Mouse (Mus musculus) layer of hippocampus, adult 18-20 months (tissue): Measurements from ENCODE around the gene Aqp11. TPM values are rescaled to one million over a fixed set of nuclear protein-coding genes. Genes with fewer than 3 reads are reported as not detected.

Experiments used
- DNase-seq, 2 experiments: peaks; one replicate each; pipeline ENCODE4 v3.0.0; 2022; ENCODE audit warnings: low spot score in 2 of 2
- total RNA-seq, 2 experiments: library from RNA; stranded (reverse); gene quantifications; 2 replicates each; pipeline ENCODE4 v1.2.3; 2021

Aqp11 gene
- total RNA-seq, 2 experiments from 2014 or later: 37.2 to 41.8 TPM

- peak; percentile 73 to 90 for DNase-seq
These were observed 9.9 kb upstream of the Aqp11 start for GRCm38 (mm10) chr7:97747787-97748497.

GRCm38 (mm10) chr7:97747176-97747707 is 9.2 kb upstream of the Aqp11 start:
- no peak for DNase-seq

- peak in 1 of 2 experiments; percentile 80 for DNase-seq
These were observed 7.2 kb upstream of the Aqp11 start for GRCm38 (mm10) chr7:97745299-97745698.

- DNase-seq: no peak
These were observed 3.7 kb upstream of the Aqp11 start for GRCm38 (mm10) chr7:97741756-97742291.

GRCm38 (mm10) chr7:97740948-97741347 is 2.9 kb upstream of the Aqp11 start:
- DNase-seq: no peak

- no peak for DNase-seq
These were observed 842 bp downstream of the Aqp11 start for GRCm38 (mm10) chr7:97737256-97737637.

GRCm38 (mm10) chr7:97735886-97736420 is 2.1 kb downstream of the Aqp11 start:
- DNase-seq: no peak

- DNase-seq: no peak
These were observed 3.1 kb downstream of the Aqp11 start for GRCm38 (mm10) chr7:97735021-97735420.

- DNase-seq: no peak
These were observed 4.5 kb downstream of the Aqp11 start for GRCm38 (mm10) chr7:97733606-97734005.

- no peak for DNase-seq
These were observed 7.7 kb downstream of the Aqp11 start for GRCm38 (mm10) chr7:97730427-97730826.

- no peak for DNase-seq
These were observed 9.1 kb downstream of the Aqp11 start for GRCm38 (mm10) chr7:97728666-97729614.

GRCm38 (mm10) chr7:97726778-97727177 is 11.3 kb downstream of the Aqp11 start:
- DNase-seq: no peak

- no peak for DNase-seq
These were observed 12.0 kb downstream of the Aqp11 start for GRCm38 (mm10) chr7:97726080-97726479.

GRCm38 (mm10) chr7:97725401-97725800 is 12.7 kb downstream of the Aqp11 start:
- no peak for DNase-seq

- DNase-seq: no peak
These were observed 14.2 kb downstream of the Aqp11 start for GRCm38 (mm10) chr7:97723646-97724538.

GRCm38 (mm10) chr7:97722278-97722918 is 15.7 kb downstream of the Aqp11 start:
- DNase-seq: peak; percentile 58 to 76

- DNase-seq: no peak
These were observed 18.0 kb downstream of the Aqp11 start for GRCm38 (mm10) chr7:97720109-97720508.

GRCm38 (mm10) chr7:97719078-97719477 is 19.0 kb downstream of the Aqp11 start:
- no peak for DNase-seq

GRCm38 (mm10) chr7:97717326-97717725 is 20.8 kb downstream of the Aqp11 start:
- DNase-seq: no peak

GRCm38 (mm10) chr7:97714651-97715050 is 23.4 kb downstream of the Aqp11 start:
- no peak for DNase-seq
